Mouse (Mus musculus) layer of hippocampus, adult 2 months (tissue): Measurements from ENCODE around the gene Crk. TPM values are rescaled to one million over a fixed set of nuclear protein-coding genes. Genes with fewer than 3 reads are reported as not detected.

ENCODE experiments used
- DNase-seq, 2 experiments: peaks; one replicate each; pipeline ENCODE4 v3.0.0; 2022; ENCODE audit warnings: low spot score in 2 of 2
- H3K27ac ChIP-seq: fragments of 200-600 bp; 2 replicates; pipeline ENCODE4 v1.8.1; 2022
- H3K4me3 ChIP-seq: fragments of 200-600 bp; 2 replicates; pipeline ENCODE4 v1.8.1; 2022; ENCODE audit warnings: mild to moderate bottlenecking
- CTCF ChIP-seq: fragments of 200-600 bp; conservative IDR thresholded peaks from 2 replicates; pipeline ENCODE4 v1.8.1; 2022; ENCODE audit warnings: antibody characterized with exemption, mild to moderate bottlenecking, moderate library complexity
- total RNA-seq, 2 experiments: library from RNA; stranded (reverse); gene quantifications; 2 replicates each; pipeline ENCODE4 v1.2.3; 2021

Crk gene
- total RNA-seq, 2 experiments from 2014 or later, result 123 to 136 TPM

DNA sequence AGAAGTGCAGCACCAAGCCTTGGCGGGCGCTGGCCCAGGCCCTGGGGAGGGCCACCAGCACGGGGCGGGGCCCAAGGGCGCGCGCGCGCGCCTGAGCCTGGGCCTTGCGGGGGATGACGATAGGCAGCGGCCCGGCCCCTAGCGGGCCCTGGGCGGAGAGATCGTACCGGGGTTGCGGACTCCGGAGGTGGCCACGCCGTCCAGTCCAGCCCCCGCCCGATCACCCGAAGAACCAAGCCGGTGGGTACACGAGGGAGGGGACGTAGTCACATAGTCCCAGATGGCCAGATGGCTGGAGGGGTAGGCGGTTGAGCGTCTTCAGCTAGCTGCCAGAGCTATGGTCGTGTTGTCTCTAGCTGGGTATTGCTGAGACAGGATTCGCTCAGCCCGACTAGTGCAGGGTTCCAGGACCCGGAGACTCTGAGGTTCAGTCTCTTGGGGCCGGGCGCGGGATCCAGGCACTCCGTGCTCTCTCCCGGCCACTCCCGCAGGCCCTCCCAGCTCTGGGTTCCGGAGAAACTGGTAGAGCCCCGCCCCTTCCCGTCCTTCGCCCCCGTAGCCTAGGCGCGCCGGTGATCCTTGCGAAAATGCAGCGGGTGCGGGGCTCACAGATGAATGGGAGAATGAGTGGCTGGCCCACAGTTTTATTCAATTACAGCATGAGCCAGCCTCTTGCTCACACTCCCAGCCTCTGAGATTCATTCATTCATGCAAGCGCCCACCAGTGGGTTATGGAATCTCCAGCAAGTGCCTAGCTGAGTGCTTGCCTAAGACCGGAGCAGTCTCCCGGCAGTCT lies 27.4 kb upstream of the Crk start:
- DNase-seq, result peak; percentile 64 to 73

DNA sequence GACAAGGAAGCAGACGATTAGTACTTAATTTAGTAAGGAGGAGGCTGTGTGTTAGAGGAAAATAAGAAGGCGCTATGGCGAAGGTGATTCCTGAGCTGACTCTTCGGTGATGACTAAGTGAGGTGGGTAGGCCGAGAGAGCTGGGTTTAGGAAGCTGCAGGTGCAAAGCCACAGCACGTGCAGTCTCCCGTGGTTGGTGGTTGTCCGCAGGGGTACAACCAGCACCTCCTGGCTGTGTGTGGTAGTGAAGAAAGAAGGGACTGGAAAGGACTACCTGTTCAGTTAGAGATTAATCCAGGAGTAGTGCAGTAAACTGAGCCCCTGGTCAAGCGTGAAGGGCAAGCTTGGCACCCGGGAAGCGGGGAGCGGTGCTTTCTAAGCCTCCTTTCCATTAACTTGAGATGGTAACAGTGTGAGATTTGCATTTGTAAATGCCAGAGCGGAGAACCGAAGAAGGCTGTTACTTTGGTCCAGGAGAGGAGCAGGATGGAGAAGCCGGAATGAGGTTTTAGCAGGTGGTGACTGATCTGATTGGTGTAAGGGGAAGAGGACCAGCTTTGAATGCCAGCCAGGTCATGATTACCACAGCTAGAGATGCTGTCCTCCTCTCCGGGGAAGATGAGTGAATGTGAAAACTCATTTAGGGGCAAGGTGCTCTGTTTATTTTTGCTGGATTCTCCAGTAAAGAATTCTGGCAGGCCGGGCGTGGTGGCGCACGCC lies 26.7 kb upstream of the Crk start:
- peak in 1 of 2 experiments; percentile 41 for DNase-seq
- H3K27ac ChIP-seq, result peak overlapping the region; percentile 92
- H3K4me3 ChIP-seq, result peak overlapping the region; percentile 78
- TF ChIP-seq CTCF, result peak; percentile 30; the same call in 1 of the 2 replicates

More for the DNA sequence above, 27.4 kb upstream of the Crk start:
- Histone ChIP-seq H3K27ac (peak overlapping the region; percentile 92), H3K4me3 (peak overlapping the region; percentile 78)
- TF ChIP-seq CTCF, result peak; percentile 18; the same call in 1 of the 2 replicates

- peak overlapping the region; percentile 61; the same call in 1 of the 2 replicates for H3K4me3 ChIP-seq
These were observed 25.9 kb upstream of the Crk start for GRCm38 (mm10) chr11:75652942-75653684.

DNA sequence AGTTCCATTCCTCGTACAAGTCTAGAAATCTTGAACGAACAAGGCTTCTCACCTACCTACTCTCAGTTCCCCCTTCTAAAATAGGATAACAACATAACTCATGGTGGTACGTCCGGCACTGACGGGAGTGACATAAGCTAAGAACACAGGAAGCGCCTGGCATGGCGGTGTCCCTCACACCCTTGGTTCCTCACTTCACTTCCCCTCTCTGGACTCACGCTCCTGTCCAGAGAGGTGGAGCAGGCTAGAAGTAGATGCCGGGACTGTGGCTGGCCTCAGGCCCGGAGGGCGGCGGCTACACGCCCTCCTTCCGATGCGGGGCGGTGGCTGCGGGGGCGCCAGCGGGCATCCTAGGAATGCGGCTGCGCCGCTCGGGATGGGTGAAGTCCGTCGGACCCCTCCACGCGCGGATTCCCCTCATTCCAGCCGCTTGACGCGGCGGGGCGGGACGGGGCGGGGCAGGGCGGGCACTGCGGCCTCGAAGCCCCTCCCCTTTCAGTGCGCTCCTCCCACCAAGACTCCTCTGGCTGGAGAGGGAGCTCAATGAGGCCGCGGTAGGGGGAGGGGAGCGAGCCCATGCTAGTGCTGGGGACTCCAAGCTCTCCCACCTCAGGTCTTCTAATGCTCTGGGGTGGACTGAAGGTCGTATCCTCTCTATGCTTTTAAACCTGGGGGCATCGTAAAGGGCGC lies 25.1 kb upstream of the Crk start:
- no peak for DNase-seq
- Histone ChIP-seq H3K27ac (peak overlapping the region; percentile 75), H3K4me3 (peak overlapping the region; percentile 61)
- TF ChIP-seq CTCF, result no peak

More at GRCm38 (mm10) chr11:75652942-75653684, 25.9 kb upstream of the Crk start:
- DNase-seq, result no peak
- TF ChIP-seq CTCF, result peak; percentile 23; the same call in 1 of the 2 replicates
- H3K27ac ChIP-seq, result peak overlapping the region; percentile 75; the same call in 1 of the 2 replicates

- H3K4me3 ChIP-seq, result peak overlapping the region; percentile 81
- DNase-seq, result no peak
- H3K27ac ChIP-seq, result peak overlapping the region; percentile 84
- no peak for TF ChIP-seq CTCF
These were observed 24.3 kb upstream of the Crk start for GRCm38 (mm10) chr11:75654471-75655390.

DNA sequence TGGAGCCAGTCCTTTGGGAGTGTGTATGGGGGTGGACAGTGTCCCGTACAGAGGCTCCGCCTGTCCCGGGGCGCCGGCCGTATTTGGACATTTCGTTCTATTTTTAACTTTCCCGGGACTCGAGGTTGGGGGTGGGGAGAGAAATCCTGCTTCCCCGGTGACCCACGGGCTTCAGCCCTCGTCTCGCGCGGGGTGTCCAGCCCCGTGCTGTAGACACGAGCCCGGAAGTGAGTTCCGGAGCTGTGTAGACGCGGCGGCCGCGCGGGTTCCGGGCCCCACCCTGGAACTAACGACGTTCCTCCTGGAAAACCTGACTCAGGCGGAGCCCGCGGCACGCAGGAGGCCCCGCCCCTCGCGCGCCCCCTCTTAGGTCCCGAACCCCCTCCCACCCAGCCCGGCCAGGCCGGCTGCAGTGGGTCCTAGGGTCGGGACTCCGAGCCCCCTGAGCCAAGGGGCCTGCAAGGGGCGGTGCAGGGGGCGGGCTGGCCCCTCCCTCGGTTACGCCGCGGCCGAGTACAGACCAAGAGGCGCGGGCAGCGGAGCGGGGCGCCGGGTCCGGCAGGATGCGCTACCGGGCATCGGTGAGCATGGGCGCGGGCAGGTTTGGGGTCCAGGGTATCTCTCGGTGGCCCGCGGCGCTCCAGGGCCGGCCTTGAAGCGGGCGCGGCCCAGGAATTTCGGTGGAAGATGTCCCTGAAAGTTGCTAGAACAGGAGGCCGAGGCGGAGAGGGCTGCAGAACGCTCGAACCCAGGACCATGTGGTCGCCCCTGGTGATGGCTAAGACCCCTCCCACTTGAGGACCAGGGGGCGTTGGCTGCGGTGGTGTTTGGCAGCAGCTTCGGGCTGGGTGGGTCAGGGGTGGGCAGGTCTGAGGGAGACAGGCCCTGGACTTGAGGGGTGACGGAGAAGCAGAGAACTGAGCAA lies 23.2 kb upstream of the Crk start:
- no peak for TF ChIP-seq CTCF
- peak; percentile 44 to 56 for DNase-seq
- H3K27ac ChIP-seq, result peak overlapping the region; percentile 84
- peak overlapping the region; percentile 81 for H3K4me3 ChIP-seq

- TF ChIP-seq CTCF, result no peak
- peak overlapping the region; percentile 84; the same call in 1 of the 2 replicates for H3K27ac ChIP-seq
- peak overlapping the region; percentile 81 for H3K4me3 ChIP-seq
- DNase-seq, result no peak
These were observed 22.2 kb upstream of the Crk start for GRCm38 (mm10) chr11:75656621-75657590.

- no peak for TF ChIP-seq CTCF
- DNase-seq, result no peak
- Histone ChIP-seq H3K4me3 (no peak overlapping the region), H3K27ac (no peak overlapping the region)
These were observed 21.2 kb upstream of the Crk start for GRCm38 (mm10) chr11:75657841-75658240.

DNA sequence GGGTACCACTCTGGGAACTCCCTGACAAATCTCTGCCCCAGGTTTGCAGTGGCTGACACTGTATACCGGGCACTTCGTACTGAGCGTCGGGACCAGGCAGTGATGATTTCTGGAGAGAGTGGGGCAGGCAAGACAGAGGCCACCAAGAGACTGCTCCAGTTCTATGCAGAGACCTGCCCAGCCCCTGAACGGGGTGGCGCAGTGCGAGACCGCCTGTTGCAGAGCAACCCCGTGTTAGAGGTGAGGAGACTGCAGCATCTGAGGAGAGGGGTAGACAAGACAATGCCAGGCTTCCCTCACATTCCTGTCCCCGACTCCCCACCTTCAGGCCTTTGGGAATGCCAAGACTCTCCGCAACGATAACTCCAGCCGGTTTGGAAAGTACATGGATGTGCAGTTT lies 20.7 kb upstream of the Crk start:
- no peak overlapping the region for H3K4me3 ChIP-seq
- no peak for DNase-seq
- no peak overlapping the region for H3K27ac ChIP-seq
- TF ChIP-seq CTCF, result no peak
